Mouse (Mus musculus) intestine, embryonic 14.5 days (tissue): ENCODE results near the gene Cacna1s. TPM values are rescaled to one million over a fixed set of nuclear protein-coding genes. Genes with fewer than 3 reads are reported as not detected.
A peak's percentile ranks its signal among the peaks of the same experiment; 100 is the strongest.

ENCODE experiments used
- ATAC-seq: fragments of 200-750 bp; cut with Nextera tagmentation; replicated peaks from 2 replicates; pipeline ENCODE4 v1.8.0; 2017; ENCODE audit warnings: low read depth, moderate number of reproducible peaks, moderate TSS enrichment, moderate library complexity; ENCODE audit not compliant: low FRiP score, low TSS enrichment
- DNase-seq: peaks from one replicate; pipeline ENCODE4 v3.0.0-alpha.2; 2018; ENCODE audit warnings: low spot score
- H3K27ac ChIP-seq: fragments of 300-500 bp; sonication (generic); 2 replicates; pipeline ENCODE4 v1.5.1; 2014; ENCODE audit warnings: low read depth, mild to moderate bottlenecking, control low read depth
- H3K27me3 ChIP-seq: fragments of 300-500 bp; sonication (generic); replicated peaks from 2 replicates; pipeline ENCODE4 v1.6.1; 2014; ENCODE audit warnings: low read length, control low read depth; ENCODE audit not compliant: control insufficient read depth, insufficient read depth
- H3K36me3 ChIP-seq: fragments of 300-500 bp; sonication (generic); 2 replicates; pipeline ENCODE4 v1.6.1; 2014; ENCODE audit warnings: low read length, control low read depth; ENCODE audit not compliant: control insufficient read depth, insufficient read depth
- H3K4me1 ChIP-seq: fragments of 300-500 bp; sonication (generic); replicated peaks from 2 replicates; pipeline ENCODE4 v1.6.1; 2014; ENCODE audit warnings: low read length, control low read depth, mixed read lengths; ENCODE audit not compliant: control insufficient read depth, insufficient read depth
- H3K4me2 ChIP-seq: fragments of 300-500 bp; sonication (generic); 2 replicates; pipeline ENCODE4 v1.6.1; 2014; ENCODE audit warnings: low read length
- H3K4me3 ChIP-seq: fragments of 300-500 bp; sonication (generic); 2 replicates; pipeline ENCODE4 v1.5.1; 2014; ENCODE audit warnings: low read depth, low read length, control low read depth, mixed read lengths
- H3K9ac ChIP-seq: fragments of 300-500 bp; sonication (generic); 2 replicates; pipeline ENCODE4 v1.6.1; 2014; ENCODE audit warnings: mild to moderate bottlenecking, low read length
- H3K9me3 ChIP-seq: fragments of 300-500 bp; sonication (generic); 2 replicates; pipeline ENCODE4 v1.6.1; 2016; ENCODE audit warnings: low read length, control low read depth; ENCODE audit not compliant: control insufficient read depth
- WGBS: fragments of 180-500 bp; shearing (Covaris S2); extraction: QIAGEN DNeasy Blood & Tissue Kit; methylation state at CpG from one replicate; pipeline ENCODE4 v1.1.7; 2014; 5-methylcytosine and 5-hydroxymethylcytosine counted together
- polyA plus RNA-seq: library from polyadenylated mRNA; unstranded; fragments of >200 nt; fragmentation: Nextera tagmentation; extraction: Ambion mirVana; gene quantifications from 2 replicates; pipeline ENCODE4 v1.2.1, GENCODE M21; 2014

Gene Cacna1s
- polyA plus RNA-seq = 0.08 TPM in 1 of 2 replicates, not detected in the other

DNA sequence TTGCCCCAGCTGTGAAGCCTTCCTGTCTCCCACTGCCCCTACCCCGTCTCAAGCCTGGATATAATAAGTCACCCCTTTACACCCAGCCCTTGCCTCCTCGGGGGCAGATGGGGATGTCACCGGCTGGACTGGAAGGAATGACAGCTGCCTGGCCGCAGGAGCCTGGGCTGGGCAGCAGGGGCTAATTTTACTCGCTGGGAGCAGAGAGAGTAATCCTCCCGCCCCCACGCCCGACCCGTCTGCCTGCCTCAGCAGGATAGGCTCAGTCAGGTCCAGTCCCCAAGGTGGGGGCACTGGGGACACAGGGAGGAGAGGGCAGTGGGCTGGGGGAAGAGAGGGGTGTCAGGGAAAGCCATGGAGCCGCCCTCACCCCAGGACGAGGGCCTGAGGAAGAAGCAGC lies at the start of gene Cacna1s:
Gene Cacna1s, plus strand, starts transcription at position 204 of the 400 bp plus-strand sequence.
- no peak for DNase-seq
- no peak within 1 kb of the TSS for H3K9ac ChIP-seq
- WGBS = 47% methylated on average over 11 of the region's 11 CpGs
- H3K27me3 ChIP-seq = peaks cover 39% of the 10 kb centered on the region
- no peak within 1 kb of the TSS for H3K27ac ChIP-seq
- H3K9me3 ChIP-seq = no peaks in the 10 kb centered on the region
- no peaks in the 10 kb centered on the region for H3K36me3 ChIP-seq
- no peak for ATAC-seq
- peaks cover 9% of the 10 kb centered on the region; the same call in 1 of the 2 replicates for H3K4me1 ChIP-seq
- H3K4me2 ChIP-seq = no peak within 1 kb of the TSS
- no peak within 1 kb of the TSS for H3K4me3 ChIP-seq

GRCm38 (mm10) chr1:136006292-136006748 lies 46.2 kb upstream of the Cacna1s start, which contains the start of gene Igfn1:
Igfn1 (minus strand) TSS chr1:136006342.
- Histone ChIP-seq H3K27ac (no peak within 1 kb of the TSS), H3K4me3 (no peak within 1 kb of the TSS), H3K36me3 (no peaks in the 10 kb centered on the region)

GRCm38 (mm10) chr1:136007211-136008158 lies 45.1 kb upstream of the Cacna1s start, which contains the start of gene Tmem9:
Tmem9 (plus strand) TSS chr1:136008150.
- H3K4me2 ChIP-seq = peak within 1 kb of the TSS; percentile 90
- WGBS = 4% methylated on average over 37 of the region's 37 CpGs

More at GRCm38 (mm10) chr1:136006292-136006748, 46.2 kb upstream of the Cacna1s start, which contains the start of gene Igfn1:
- H3K4me2 ChIP-seq = peak within 1 kb of the TSS; percentile 90
- no peaks in the 10 kb centered on the region for H3K9me3 ChIP-seq
- ATAC-seq (no peak), DNase-seq (no peak)
- 0 out of 2 replicates have a peak, but pooled peaks cover 6% of the 10 kb centered on the region for H3K4me1 ChIP-seq
- peaks cover 12% of the 10 kb centered on the region; the same call in 1 of the 2 replicates for H3K27me3 ChIP-seq
- WGBS = 72% methylated on average over 3 of the region's 3 CpGs
- H3K9ac ChIP-seq = no peak within 1 kb of the TSS

DNA sequence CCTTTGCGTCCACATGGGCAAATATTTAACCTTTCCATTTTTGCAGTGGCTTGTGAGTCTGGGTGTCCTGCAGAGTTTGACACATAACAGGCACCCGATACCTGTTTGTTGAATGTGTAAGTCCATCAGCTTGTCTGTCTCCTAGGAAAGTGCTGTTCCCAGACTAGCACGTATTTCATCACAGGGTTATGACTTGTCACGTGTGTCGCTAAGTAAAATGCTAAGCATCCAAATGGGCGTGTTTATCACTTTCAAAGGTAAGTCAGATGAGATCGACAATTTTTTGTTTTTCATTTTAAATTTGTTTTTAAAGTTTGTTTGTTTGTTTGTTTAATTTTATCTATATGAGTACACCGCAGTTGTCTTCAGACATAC lies 44.4 kb upstream of the Cacna1s start:
- H3K27me3 ChIP-seq = peaks cover 11% of the 10 kb centered on the region; the same call in 1 of the 2 replicates
- peak overlapping the region; percentile 90 for H3K4me2 ChIP-seq
- 17% methylated on average over 8 of the region's 8 CpGs for WGBS
- no peak for DNase-seq
- ATAC-seq = peak; percentile 52; the same call in 1 of the 2 replicates
- no peaks in the 10 kb centered on the region for H3K36me3 ChIP-seq
- no peaks in the 10 kb centered on the region for H3K9me3 ChIP-seq
- H3K4me3 ChIP-seq = peak overlapping the region; percentile 44
- no peak overlapping the region for H3K27ac ChIP-seq
- H3K9ac ChIP-seq = no peak overlapping the region; the same call in 1 of the 2 replicates
- H3K4me1 ChIP-seq = 0 out of 2 replicates have a peak, but pooled peaks cover 6% of the 10 kb centered on the region

More at GRCm38 (mm10) chr1:136007211-136008158, 45.1 kb upstream of the Cacna1s start, which contains the start of gene Tmem9:
- peaks cover 11% of the 10 kb centered on the region; the same call in 1 of the 2 replicates for H3K27me3 ChIP-seq
- H3K36me3 ChIP-seq = no peaks in the 10 kb centered on the region
- peak; percentile 80 for DNase-seq
- H3K4me3 ChIP-seq = peak within 1 kb of the TSS; percentile 44
- ATAC-seq = peak; percentile 95
- H3K4me1 ChIP-seq = 0 out of 2 replicates have a peak, but pooled peaks cover 6% of the 10 kb centered on the region
- no peak within 1 kb of the TSS for H3K27ac ChIP-seq
- H3K9me3 ChIP-seq = no peaks in the 10 kb centered on the region
- H3K9ac ChIP-seq = peak within 1 kb of the TSS; percentile 37; the same call in 1 of the 2 replicates

DNA sequence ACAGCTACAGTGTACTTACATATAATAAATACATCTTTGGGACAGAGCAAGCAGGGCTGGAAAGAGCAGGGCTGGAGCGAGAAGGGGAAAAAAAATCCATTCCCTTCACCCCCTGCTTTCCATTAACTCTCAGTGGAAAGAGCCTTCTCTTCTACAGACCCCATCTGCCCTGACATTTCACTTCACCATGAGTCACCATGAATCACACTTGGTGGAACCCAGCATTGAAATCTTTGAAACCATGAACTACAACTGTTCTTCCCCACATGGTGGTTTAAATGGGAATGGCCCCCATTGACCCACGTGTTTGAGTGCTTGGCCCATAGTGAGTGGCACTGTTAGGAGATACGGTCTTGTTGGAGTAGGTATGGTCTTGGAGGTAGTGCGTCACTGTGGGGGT lies 42.3 kb upstream of the Cacna1s start:
- Histone ChIP-seq H3K9me3 (no peaks in the 10 kb centered on the region), H3K27me3 (peaks cover 11% of the 10 kb centered on the region; the same call in 1 of the 2 replicates), H3K9ac (no peak overlapping the region), H3K36me3 (no peaks in the 10 kb centered on the region), H3K4me2 (no peak overlapping the region), H3K4me3 (no peak overlapping the region), H3K27ac (no peak overlapping the region), H3K4me1 (0 out of 2 replicates have a peak, but pooled peaks cover 6% of the 10 kb centered on the region)
- WGBS = 90% methylated on average over 4 of the region's 4 CpGs
- DNase-seq (no peak), ATAC-seq (no peak)

DNA sequence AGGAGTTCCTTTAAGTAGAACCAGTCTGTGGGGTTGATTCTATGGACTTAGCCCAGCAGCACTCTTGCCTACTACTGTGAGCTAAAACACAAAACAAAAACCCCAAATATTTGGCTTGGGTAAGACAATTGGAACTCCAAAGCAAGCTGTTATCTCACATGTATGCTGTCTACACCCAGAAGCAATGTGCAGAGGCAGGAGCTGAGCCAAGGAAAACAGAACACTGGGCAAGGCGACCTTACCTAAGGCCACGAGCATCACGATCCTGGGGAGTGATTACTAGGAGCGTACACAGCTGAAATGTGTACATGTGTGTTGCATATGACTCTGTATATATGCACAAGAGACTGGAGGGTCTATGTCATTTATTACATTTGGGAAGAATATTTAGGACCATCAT lies 39.0 kb upstream of the Cacna1s start:
- DNase-seq (no peak), ATAC-seq (no peak)
- no peaks in the 10 kb centered on the region for H3K36me3 ChIP-seq
- no peak overlapping the region for H3K9ac ChIP-seq
- H3K9me3 ChIP-seq = no peaks in the 10 kb centered on the region
- H3K4me3 ChIP-seq = no peak overlapping the region
- H3K27me3 ChIP-seq = no peaks in the 10 kb centered on the region
- no peaks in the 10 kb centered on the region for H3K4me1 ChIP-seq
- WGBS = 78% methylated on average over 4 of the region's 4 CpGs
- H3K27ac ChIP-seq = no peak overlapping the region
- H3K4me2 ChIP-seq = no peak overlapping the region

DNA sequence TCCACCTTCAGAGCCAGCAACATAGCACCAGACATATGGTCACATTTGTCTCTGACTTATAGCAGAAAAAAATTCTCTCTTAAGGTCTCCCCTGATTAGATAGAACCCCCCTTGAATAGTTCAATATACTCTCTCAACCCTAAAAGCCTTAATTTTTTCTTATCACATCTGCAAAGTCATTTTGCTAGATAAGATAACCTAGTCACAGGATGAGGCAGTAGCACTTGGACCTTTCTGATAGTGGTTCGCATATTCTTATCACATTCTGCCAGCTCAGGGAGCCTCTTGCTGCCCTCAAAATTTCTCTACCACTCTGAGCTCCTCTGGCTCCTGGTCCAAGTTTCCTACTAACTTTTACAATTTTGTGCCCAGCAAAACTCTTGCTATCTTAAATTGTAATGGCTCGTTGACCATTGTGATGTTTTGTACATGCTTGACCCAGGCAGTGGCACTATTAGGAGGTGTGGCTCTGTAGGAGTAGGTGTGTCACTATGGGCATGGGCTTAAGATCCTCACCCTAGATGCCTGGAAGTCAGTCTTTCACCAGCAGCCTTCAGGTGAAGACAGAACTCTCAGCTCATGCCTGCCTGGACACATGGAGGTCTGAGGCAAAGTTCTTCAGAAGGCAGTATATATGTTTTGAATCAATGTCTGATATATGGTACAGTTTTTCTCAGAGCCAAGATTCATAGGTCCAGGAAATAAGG lies 37.6 kb upstream of the Cacna1s start:
- no peak overlapping the region for H3K4me2 ChIP-seq
- H3K9me3 ChIP-seq = no peaks in the 10 kb centered on the region
- no peak overlapping the region for H3K27ac ChIP-seq
- no peaks in the 10 kb centered on the region for H3K36me3 ChIP-seq
- DNase-seq (no peak), ATAC-seq (no peak)
- H3K27me3 ChIP-seq = no peaks in the 10 kb centered on the region
- H3K4me1 ChIP-seq = peaks cover 9% of the 10 kb centered on the region; the same call in 1 of the 2 replicates
- WGBS = 66% methylated on average over 2 of the region's 2 CpGs
- H3K4me3 ChIP-seq = no peak overlapping the region
- H3K9ac ChIP-seq = no peak overlapping the region

DNA sequence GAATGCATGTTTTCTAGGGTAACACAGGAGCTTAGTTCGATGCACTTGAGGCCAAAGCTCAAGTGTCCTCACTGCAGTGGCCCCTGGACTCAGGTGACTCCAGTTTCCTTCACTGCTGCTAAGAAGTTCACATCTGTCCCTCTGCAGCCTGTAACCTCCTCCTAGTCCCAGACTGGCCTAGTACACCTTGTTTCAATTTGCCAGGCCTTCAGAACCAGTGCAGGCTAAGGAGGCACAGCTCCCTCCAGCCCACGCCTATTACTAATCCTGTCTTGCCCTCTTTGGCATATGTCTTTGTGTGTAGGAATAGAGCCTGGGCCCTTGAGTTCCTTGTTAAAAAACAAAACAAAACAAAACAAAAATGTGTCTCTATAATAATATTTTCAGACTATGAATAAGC lies 35.2 kb upstream of the Cacna1s start:
- Histone ChIP-seq H3K4me1 (peaks cover 9% of the 10 kb centered on the region; the same call in 1 of the 2 replicates), H3K27me3 (no peaks in the 10 kb centered on the region), H3K27ac (no peak overlapping the region), H3K36me3 (peaks cover 19% of the 10 kb centered on the region), H3K4me2 (peak overlapping the region; percentile 95), H3K9me3 (no peaks in the 10 kb centered on the region), H3K9ac (peak overlapping the region; percentile 82), H3K4me3 (peak overlapping the region; percentile 84)
- WGBS = 79% methylated on average over 2 of the region's 2 CpGs
- DNase-seq (no peak), ATAC-seq (no peak)
